Mouse (Mus musculus): ENCODE data around the gene 1700001K19Rik.

DNA sequence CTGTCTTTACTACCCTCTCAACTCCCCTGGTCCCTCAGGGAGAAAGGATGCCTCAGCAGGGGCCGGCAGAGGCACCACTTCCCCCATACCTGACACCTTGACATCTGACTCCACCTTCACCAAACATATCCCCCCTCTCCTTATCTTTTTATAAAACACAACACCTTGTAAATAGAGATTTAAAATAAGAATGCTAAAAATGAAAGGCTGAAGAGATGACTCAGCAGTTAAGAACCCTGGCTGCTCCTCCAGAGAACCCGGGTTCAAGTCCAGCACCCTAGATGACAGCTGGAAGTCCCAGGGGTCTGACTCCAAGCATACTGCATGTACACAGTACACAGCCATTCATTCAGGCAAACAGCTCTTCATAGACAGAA lies 16.7 kb upstream of the 1700001K19Rik start:
- TF ChIP-seq CTCF (IDR thresholded peaks at IDR 0.05; ENCODE audit: borderline replicate concordance, control insufficient read depth, extremely low read depth, insufficient read depth, low read length, poor library complexity) (no peak), POLR2A (IDR thresholded peaks at IDR 0.05; ENCODE audit: control insufficient read depth, extremely low read depth, insufficient read depth, low read length, poor library complexity) (no peak)
